Mouse (Mus musculus) MEL (cell line): ENCODE data around the gene Phf23. TPM values are rescaled to one million over a fixed set of nuclear protein-coding genes. Genes with fewer than 3 reads are reported as not detected.

Source experiments
- DNase-seq: peaks from one replicate; pipeline ENCODE4 v3.0.0; 2011; ENCODE audit warnings: low read depth, low spot score
- H3K27ac ChIP-seq: 2 replicates; pipeline ENCODE4 v1.5.1; 2012; ENCODE audit warnings: low read depth, mild to moderate bottlenecking, control low read depth, low read length, moderate library complexity; ENCODE audit not compliant: control insufficient read depth
- H3K27me3 ChIP-seq, 2 experiments: fragments of 150-350 bp in 1 of 2; sonication (generic) in 1 of 2; 2 replicates each; pipeline ENCODE4 v1.6.1; 2012; ENCODE audit warnings: low read length in 2 of 2, mild to moderate bottlenecking in 2 of 2, improper control_type of control experiment in 1 of 2, moderate library complexity in 1 of 2; ENCODE audit not compliant: insufficient read depth in 2 of 2, control insufficient read depth in 1 of 2
- H3K36me3 ChIP-seq, 2 experiments: 2 replicates each; pipeline ENCODE4 v1.6.1; 2012 to 2014; ENCODE audit warnings: low read length in 2 of 2, improper control_type of control experiment in 1 of 2, inconsistent platforms in 1 of 2, mild to moderate bottlenecking in 1 of 2; ENCODE audit not compliant: insufficient read depth in 2 of 2, control insufficient read depth in 1 of 2
- H3K4me1 ChIP-seq, 2 experiments: fragments of 150-350 bp in 1 of 2; sonication (generic) in 1 of 2; 2 replicates each; pipeline ENCODE4 v1.6.1; 2012; ENCODE audit warnings: low read length in 2 of 2, improper control_type of control experiment in 1 of 2, mild to moderate bottlenecking in 1 of 2; ENCODE audit not compliant: insufficient read depth in 2 of 2, control insufficient read depth in 1 of 2
- H3K4me3 ChIP-seq, 2 experiments: fragments of 150-350 bp in 1 of 2; sonication (generic) in 1 of 2; 2 replicates each; pipeline ENCODE4 v1.5.1; 2012; ENCODE audit warnings: low read depth in 2 of 2, low read length in 2 of 2, mild to moderate bottlenecking in 2 of 2, moderate library complexity in 2 of 2, control low read depth in 1 of 2, improper control_type of control experiment in 1 of 2; ENCODE audit not compliant: control insufficient read depth in 1 of 2, insufficient read depth in 1 of 2
- H3K79me2 ChIP-seq: 2 replicates; pipeline ENCODE4 v1.6.1; 2012; ENCODE audit warnings: mild to moderate bottlenecking, low read length, moderate library complexity; ENCODE audit not compliant: control insufficient read depth, poor library complexity, insufficient read depth
- H3K9ac ChIP-seq: 2 replicates; pipeline ENCODE4 v1.6.1; 2012; ENCODE audit warnings: low read depth, mild to moderate bottlenecking, control low read depth, low read length, moderate library complexity; ENCODE audit not compliant: control insufficient read depth, poor library complexity, severe bottlenecking
- H3K9me3 ChIP-seq: fragments of 150-350 bp; sonication (generic); replicated peaks from 2 replicates; pipeline ENCODE4 v1.6.1; 2012; ENCODE audit warnings: mild to moderate bottlenecking, low read length, improper control_type of control experiment, moderate library complexity; ENCODE audit not compliant: insufficient read depth
- BHLHE40 ChIP-seq: IDR thresholded peaks from 2 replicates; pipeline ENCODE4 v1.6.1; 2012; ENCODE audit warnings: low read depth, mild to moderate bottlenecking, inconsistent platforms, low read length, improper control_type of control experiment, borderline replicate concordance
- CTCF ChIP-seq, 3 experiments: IDR thresholded peaks in 2 of 3; conservative IDR thresholded peaks in 1 of 3; 2 replicates each; pipeline ENCODE4 v1.5.1; 2011 to 2012; ENCODE audit warnings: low read length in 3 of 3, low read depth in 2 of 3, mild to moderate bottlenecking in 2 of 3, improper control_type of control experiment in 1 of 3, inconsistent platforms in 1 of 3, mixed read lengths in 1 of 3, moderate library complexity in 1 of 3; ENCODE audit not compliant: control insufficient read depth in 1 of 3, insufficient read depth in 1 of 3, poor library complexity in 1 of 3, severe bottlenecking in 1 of 3
- E2F4 ChIP-seq: IDR thresholded peaks from 2 replicates; pipeline ENCODE4 v1.6.1; 2011; ENCODE audit warnings: low read depth, low read length, improper control_type of control experiment, borderline replicate concordance
- EP300 ChIP-seq, 2 experiments: IDR thresholded peaks; 2 replicates each; pipeline ENCODE4 v1.6.1; 2011; ENCODE audit warnings: improper control_type of control experiment in 2 of 2, low read length in 2 of 2, low read depth in 1 of 2, mild to moderate bottlenecking in 1 of 2
- ETS1 ChIP-seq: IDR thresholded peaks from 2 replicates; pipeline ENCODE4 v1.6.1; 2012; ENCODE audit warnings: low read depth, mild to moderate bottlenecking, inconsistent platforms, low read length, improper control_type of control experiment, moderate library complexity
- GABPA ChIP-seq: IDR thresholded peaks from 2 replicates; pipeline ENCODE4 v1.6.1; 2012; ENCODE audit warnings: low read depth, mild to moderate bottlenecking, inconsistent platforms, low read length, improper control_type of control experiment, moderate library complexity
- JUND ChIP-seq: IDR thresholded peaks from 2 replicates; pipeline ENCODE4 v1.6.1; 2011; ENCODE audit warnings: low read depth, mild to moderate bottlenecking, improper control_type of control experiment, low read length
- KAT2A ChIP-seq: conservative IDR thresholded peaks from 2 replicates; pipeline ENCODE4 v1.6.1; 2012; ENCODE audit warnings: low read depth, low read length, improper control_type of control experiment, inconsistent platforms
- MXI1 ChIP-seq: IDR thresholded peaks from 2 replicates; pipeline ENCODE4 v1.6.1; 2011; ENCODE audit warnings: mild to moderate bottlenecking, low read depth, low read length, improper control_type of control experiment
- NELFE ChIP-seq: IDR thresholded peaks from 2 replicates; pipeline ENCODE4 v1.6.1; 2011; ENCODE audit warnings: low read depth, low read length, improper control_type of control experiment
- NRF1 ChIP-seq: IDR thresholded peaks from 2 replicates; pipeline ENCODE4 v1.6.1; 2014; ENCODE audit warnings: low read depth, mild to moderate bottlenecking, inconsistent platforms, low read length, improper control_type of control experiment, moderate library complexity; ENCODE audit not compliant: poor library complexity, insufficient read depth, severe bottlenecking
- POLR2AphosphoS2 ChIP-seq: IDR thresholded peaks from 2 replicates; pipeline ENCODE4 v1.6.1; 2011; ENCODE audit warnings: low read length, improper control_type of control experiment
- POLR2AphosphoS5 ChIP-seq: IDR thresholded peaks from 2 replicates; pipeline ENCODE4 v1.6.1; 2012; ENCODE audit warnings: low read depth, borderline replicate concordance, mild to moderate bottlenecking, inconsistent platforms, low read length, moderate library complexity, mixed read lengths
- RAD21 ChIP-seq: IDR thresholded peaks from 2 replicates; pipeline ENCODE4 v1.6.1; 2011; ENCODE audit warnings: mild to moderate bottlenecking, low read depth, low read length, improper control_type of control experiment
- SIN3A ChIP-seq: IDR thresholded peaks from 2 replicates; pipeline ENCODE4 v1.6.1; 2012; ENCODE audit warnings: low read length, improper control_type of control experiment, inconsistent platforms
- SMC3 ChIP-seq: IDR thresholded peaks from 2 replicates; pipeline ENCODE4 v1.6.1; 2011; ENCODE audit warnings: low read depth, low read length, improper control_type of control experiment
- TBP ChIP-seq: IDR thresholded peaks from 2 replicates; pipeline ENCODE4 v1.8.0; 2011; ENCODE audit warnings: low read depth, low read length, improper control_type of control experiment
- TCF12 ChIP-seq: IDR thresholded peaks from 2 replicates; pipeline ENCODE4 v1.6.1; 2014; ENCODE audit warnings: low read depth, mild to moderate bottlenecking, inconsistent platforms, low read length, improper control_type of control experiment, moderate library complexity
- USF1 ChIP-seq: IDR thresholded peaks from 2 replicates; pipeline ENCODE4 v1.6.1; 2014; ENCODE audit warnings: low read depth, mild to moderate bottlenecking, inconsistent platforms, low read length, improper control_type of control experiment, moderate library complexity
- USF2 ChIP-seq, 2 experiments: IDR thresholded peaks; 2 replicates each; pipeline ENCODE4 v1.6.1; 2011 to 2012; ENCODE audit warnings: improper control_type of control experiment in 2 of 2, low read length in 2 of 2, borderline replicate concordance in 1 of 2, inconsistent platforms in 1 of 2, low read depth in 1 of 2, mild to moderate bottlenecking in 1 of 2; ENCODE audit not compliant: insufficient read depth in 1 of 2
- ZC3H11A ChIP-seq: IDR thresholded peaks from 2 replicates; pipeline ENCODE4 v1.6.1; 2012; ENCODE audit warnings: low read depth, mild to moderate bottlenecking, inconsistent platforms, low read length, improper control_type of control experiment
- ZMIZ1 ChIP-seq: IDR thresholded peaks from 2 replicates; pipeline ENCODE4 v1.6.1; 2012; ENCODE audit warnings: low read depth, mild to moderate bottlenecking, inconsistent platforms, low read length, improper control_type of control experiment, moderate library complexity
- ZNF384 ChIP-seq: IDR thresholded peaks from 2 replicates; pipeline ENCODE4 v1.6.1; 2012; ENCODE audit warnings: low read depth, mild to moderate bottlenecking, inconsistent platforms, low read length, improper control_type of control experiment
- polyA plus RNA-seq, 2 experiments: library from polyadenylated mRNA; stranded (reverse) in 1 of 2; unstranded in 1 of 2; fragments of >175 nt in 1 of 2; fragments of >200 nt in 1 of 2; gene quantifications; 2 replicates each; pipeline versions ENCODE4 v1.2.1 to v1.2.4; 2012; ENCODE audit warnings: low replicate concordance in 2 of 2, low read depth in 1 of 2; ENCODE audit not compliant: insufficient read length in 2 of 2, insufficient read depth in 1 of 2, missing spikeins in 1 of 2
- total RNA-seq: library from RNA; depleted of rRNA; stranded (reverse); fragments of 300-350 nt; gene quantifications from 2 replicates; pipeline ENCODE4 v1.2.3, GENCODE M21; 2012

Phf23 gene
- total and polyA plus RNA-seq, 3 experiments = 108 to 112 TPM; not detected in 1

GRCm38 (mm10) chr11:70029829-70030550 is 34.4 kb downstream of the Phf23 start:
- H3K36me3 ChIP-seq = peaks cover 0 to 3% of the 10 kb centered on the region in 2 experiments; a peak in 2 of 4 replicates
- H3K79me2 ChIP-seq = no peaks in the 10 kb centered on the region
- no peak overlapping the region for H3K27ac ChIP-seq
- TF ChIP-seq USF2 (IDR thresholded peaks at IDR 0.05; ENCODE audit: borderline replicate concordance in 1 of 2, insufficient read depth in 1 of 2, low read depth in 1 of 2, low read length in 2 of 2) (no peak), TBP (no peak), ETS1 (no peak), GABPA (no peak), BHLHE40 (no peak), POLR2AphosphoS2 (no peak), RAD21 (no peak)
- TF ChIP-seq, all 39 proteins: peak for 0
- H3K9ac ChIP-seq = no peak overlapping the region
- no peak overlapping the region for H3K4me3 ChIP-seq
- no peak for DNase-seq
- no peaks in the 10 kb centered on the region for H3K27me3 ChIP-seq
- peaks cover 0 to 9% of the 10 kb centered on the region in 2 experiments; a peak in 2 of 4 replicates for H3K4me1 ChIP-seq
- H3K9me3 ChIP-seq = no peaks in the 10 kb centered on the region

- no peaks in the 10 kb centered on the region for H3K79me2 ChIP-seq
- H3K27ac ChIP-seq = no peak overlapping the region
- H3K36me3 ChIP-seq = peaks cover 0 to 3% of the 10 kb centered on the region in 2 experiments; a peak in 2 of 4 replicates
- TF ChIP-seq E2F4 (no peak), POLR2AphosphoS5 (no peak), EP300 (IDR thresholded peaks at IDR 0.05; ENCODE audit: low read depth in 1 of 2, low read length in 2 of 2) (no peak), SMC3 (no peak), GABPA (no peak), KAT2A (no peak), ZMIZ1 (no peak), JUND (no peak), MXI1 (no peak), TCF12 (no peak), NELFE (no peak), NRF1 (no peak), SIN3A (no peak), BHLHE40 (no peak), ZC3H11A (no peak), USF1 (no peak), ZNF384 (no peak), CTCF (IDR thresholded peaks at IDR 0.05 in 2 of 3, conservative IDR thresholded peaks at IDR 0.05 in 1 of 3; ENCODE audit: control insufficient read depth in 1 of 3, insufficient read depth in 1 of 3, low read depth in 2 of 3, low read length in 3 of 3, poor library complexity in 1 of 3, severe bottlenecking in 1 of 3) (no peak)
- no peak for DNase-seq
- H3K27me3 ChIP-seq = no peaks in the 10 kb centered on the region
- no peak overlapping the region for H3K4me3 ChIP-seq
- H3K9ac ChIP-seq = no peak overlapping the region
- no peaks in the 10 kb centered on the region for H3K9me3 ChIP-seq
- H3K4me1 ChIP-seq = peaks cover 0 to 9% of the 10 kb centered on the region in 2 experiments; a peak in 2 of 4 replicates
These were observed 35.2 kb downstream of the Phf23 start for GRCm38 (mm10) chr11:70030651-70031320.
